Mouse (Mus musculus) spleen, adult 2 months (tissue): ENCODE measurements around the gene Chit1.

Source experiments
- CTCF ChIP-seq: fragments of 200-500 bp; IDR thresholded peaks from 2 replicates; pipeline ENCODE4 v1.5.1; 2011; ENCODE audit warnings: mild to moderate bottlenecking, inconsistent platforms; ENCODE audit not compliant: insufficient read depth, insufficient read length, insufficient replicate concordance; ENCODE audit errors: extremely low read depth
- POLR2A ChIP-seq: fragments of 200-500 bp; IDR thresholded peaks from 2 replicates; pipeline ENCODE4 v1.6.1; 2011; ENCODE audit warnings: low read depth, low read length, inconsistent platforms

- TF ChIP-seq CTCF (peak; percentile 49; the same call in 1 of the 2 replicates), POLR2A (no peak)
Measured at GRCm38 (mm10) chr1:134151655-134152412, 40.8 kb downstream of the Chit1 start.
